Mouse (Mus musculus): Measurements from ENCODE around the gene Ift43.

The Ift43 gene

DNA sequence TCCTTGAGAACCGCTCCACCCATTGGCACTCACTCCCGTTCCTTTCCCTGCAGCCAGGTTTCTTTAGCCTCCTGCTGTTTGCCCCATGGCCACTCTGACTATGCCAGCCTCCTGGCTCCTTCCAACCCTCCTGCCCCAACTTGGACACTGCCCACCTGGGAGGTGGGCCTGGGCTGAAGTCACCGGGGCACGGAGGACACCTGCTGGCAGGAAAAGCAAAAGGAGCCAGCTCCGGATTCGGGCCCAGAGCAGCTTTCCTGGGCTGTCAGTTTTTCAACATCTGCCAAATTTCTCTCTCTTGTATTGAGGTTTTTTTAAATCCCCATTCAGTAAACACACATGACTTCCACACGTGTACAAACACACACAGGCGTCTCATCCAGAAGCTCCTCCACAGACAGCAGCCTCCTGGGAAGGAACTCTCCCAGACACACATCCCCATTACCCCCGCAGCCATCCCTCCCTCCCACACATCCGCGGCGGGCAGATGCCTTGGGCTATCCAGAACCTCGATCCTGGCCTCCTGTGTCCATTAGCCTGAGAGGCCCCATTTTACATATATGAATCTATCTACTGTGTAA lies 5.9 kb upstream of the Ift43 start:
- in situ Hi-C loops (cut with MboI; ENCODE audit: low pct_unique_long_range_greater_than_20kb in 1 of 2, low sequenced_read_pairs in 2 of 2, unreplicated experiment in 1 of 2), result loop anchor here (5.0 to 25.0 kb wide), 7 partner anchors 52 to 564 kb away; partner anchors contain the start of gene Flvcr2 (in 1 of the 2)

DNA sequence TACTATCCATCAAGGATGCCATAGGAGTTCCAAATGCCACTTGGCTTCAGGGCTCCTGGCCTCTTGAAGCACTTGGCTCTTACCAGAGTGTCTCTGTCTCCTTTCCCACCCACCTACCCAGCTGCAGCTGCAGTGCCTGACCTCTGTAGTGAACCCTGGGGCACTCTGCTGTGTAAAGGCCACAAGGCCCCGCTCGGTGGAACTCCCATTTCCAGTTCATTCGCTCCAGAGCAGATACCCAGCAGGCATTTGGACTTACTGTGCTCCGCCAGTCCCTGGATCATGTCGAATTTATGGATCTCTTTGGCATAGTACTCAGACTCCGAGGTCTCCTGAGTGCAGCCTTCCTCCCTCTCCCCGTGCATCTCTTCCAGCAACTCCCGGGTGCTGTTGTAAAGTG lies 5.0 kb upstream of the Ift43 start:
- in situ Hi-C loops (cut with MboI; ENCODE audit: low pct_unique_long_range_greater_than_20kb in 1 of 2, low sequenced_read_pairs in 2 of 2, unreplicated experiment in 1 of 2), result loop anchor here (5.0 to 25.0 kb wide), 7 partner anchors 53 to 565 kb away; partner anchors contain the start of gene Flvcr2 (in 1 of the 2)

DNA sequence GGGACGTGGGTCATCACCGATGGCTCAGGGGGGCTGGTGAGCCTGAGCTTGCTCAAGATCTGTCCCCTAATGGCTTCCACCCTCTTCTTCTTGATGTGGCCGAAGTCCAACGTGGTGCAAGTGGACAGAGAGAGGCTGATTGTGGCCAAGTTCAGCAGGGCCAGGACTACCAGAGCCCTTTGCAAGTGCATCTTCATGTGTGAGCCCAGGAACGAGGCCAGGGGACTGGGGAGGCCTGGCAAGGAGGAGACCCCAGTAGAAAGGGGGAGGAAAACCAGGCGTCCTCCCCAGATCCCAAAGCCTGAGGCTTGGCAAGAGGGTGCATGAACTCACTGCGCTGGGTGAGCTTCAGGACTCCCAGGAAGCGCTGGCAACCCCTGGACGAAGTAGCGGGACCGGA lies 4.6 kb upstream of the Ift43 start:
- in situ Hi-C loops (cut with MboI; ENCODE audit: low pct_unique_long_range_greater_than_20kb in 1 of 2, low sequenced_read_pairs in 2 of 2, unreplicated experiment in 1 of 2), result loop anchor here (5.0 to 25.0 kb wide), 7 partner anchors 53 to 565 kb away; partner anchors contain the start of gene Flvcr2 (in 1 of the 2)

DNA sequence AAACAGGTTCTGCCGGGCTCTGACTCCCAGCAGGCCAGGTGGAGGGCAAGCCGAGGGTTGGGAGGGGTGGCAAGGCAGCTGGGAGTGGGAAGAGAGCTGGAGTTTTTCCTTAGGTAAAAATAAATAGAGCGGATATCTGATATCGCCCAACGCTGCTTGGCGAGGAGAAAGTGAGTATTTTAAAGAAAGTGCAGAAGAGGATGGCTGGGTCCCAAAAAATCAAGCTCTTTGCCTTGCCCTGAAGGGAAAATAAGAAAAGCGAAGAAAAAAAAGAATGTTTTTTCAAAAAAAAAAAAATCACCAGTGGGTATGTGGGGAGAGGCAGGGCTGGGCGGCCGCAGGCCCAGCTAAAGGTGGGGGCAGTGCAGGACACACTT lies 4.2 kb upstream of the Ift43 start:
- in situ Hi-C loops (cut with MboI; ENCODE audit: low pct_unique_long_range_greater_than_20kb in 1 of 2, low sequenced_read_pairs in 2 of 2, unreplicated experiment in 1 of 2), result loop anchor here (5.0 to 25.0 kb wide), 7 partner anchors 53 to 566 kb away; partner anchors contain the start of gene Flvcr2 (in 1 of the 2)

DNA sequence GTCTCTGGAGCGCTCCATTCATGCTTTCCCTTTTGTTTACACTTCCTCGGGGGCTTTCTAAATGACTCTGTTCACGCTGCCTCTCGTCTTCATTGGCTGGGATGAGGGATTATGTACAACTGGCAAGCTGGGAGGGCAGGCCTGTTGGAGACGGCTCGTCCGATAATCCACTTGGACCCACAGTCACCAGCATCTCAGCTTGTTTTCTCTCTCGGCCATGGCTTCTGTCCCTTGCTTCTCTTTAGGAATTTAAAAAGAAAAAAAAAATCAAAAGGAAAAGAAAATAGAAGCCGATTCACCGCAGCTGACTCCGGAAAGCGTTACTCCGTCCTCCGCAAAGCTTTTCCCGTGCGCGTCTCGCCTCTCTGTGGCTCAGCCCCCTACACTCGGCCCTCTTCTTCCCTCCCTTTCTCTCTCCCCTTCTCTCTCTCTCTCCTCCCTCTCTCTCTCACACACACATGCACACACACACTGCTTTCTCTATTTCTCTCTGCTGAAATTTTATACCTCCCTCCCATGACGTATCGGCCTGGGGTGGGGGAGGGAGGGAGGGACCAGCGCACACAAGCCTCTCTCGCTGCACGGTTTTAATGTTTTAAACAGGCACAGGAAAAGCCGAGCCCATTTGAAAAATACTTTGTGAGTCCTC lies 3.7 kb upstream of the Ift43 start, which contains the start of gene Tgfb3:
Gene Tgfb3, minus strand, starts transcription at position 489 of the 649 bp plus-strand sequence.
- in situ Hi-C loops (cut with MboI; ENCODE audit: low pct_unique_long_range_greater_than_20kb in 1 of 2, low sequenced_read_pairs in 2 of 2, unreplicated experiment in 1 of 2), result loop anchor here (5.0 to 25.0 kb wide), 7 partner anchors 54 to 566 kb away; partner anchors contain the start of gene Flvcr2 (in 1 of the 2)

DNA sequence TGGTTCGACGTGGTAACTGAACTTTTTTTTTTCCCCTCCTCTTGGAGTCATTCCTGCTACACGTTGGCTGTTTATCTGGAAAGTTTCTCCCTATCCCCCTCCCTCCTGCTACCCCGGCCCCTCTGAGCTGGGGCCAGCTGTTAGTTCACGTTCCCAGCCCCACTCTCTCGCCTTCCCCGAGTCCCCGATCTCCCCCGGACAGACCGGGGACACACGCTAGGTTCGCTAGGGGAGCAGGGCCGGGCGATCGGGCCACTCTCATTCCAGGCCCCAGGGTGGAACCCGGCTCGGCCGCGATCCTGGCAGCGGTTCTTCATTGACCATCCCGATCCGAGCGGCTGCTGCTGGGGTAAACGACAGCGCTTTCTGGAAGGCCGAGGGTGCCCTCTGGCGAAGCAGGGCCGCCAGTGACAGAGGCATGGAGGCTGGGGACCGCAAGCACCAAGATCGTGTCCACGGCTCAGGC lies 3.1 kb upstream of the Ift43 start:
- in situ Hi-C loops (cut with MboI; ENCODE audit: low pct_unique_long_range_greater_than_20kb in 1 of 2, low sequenced_read_pairs in 2 of 2, unreplicated experiment in 1 of 2), result loop anchor here (5.0 to 25.0 kb wide), 7 partner anchors 54 to 567 kb away; partner anchors contain the start of gene Flvcr2 (in 1 of the 2)

DNA sequence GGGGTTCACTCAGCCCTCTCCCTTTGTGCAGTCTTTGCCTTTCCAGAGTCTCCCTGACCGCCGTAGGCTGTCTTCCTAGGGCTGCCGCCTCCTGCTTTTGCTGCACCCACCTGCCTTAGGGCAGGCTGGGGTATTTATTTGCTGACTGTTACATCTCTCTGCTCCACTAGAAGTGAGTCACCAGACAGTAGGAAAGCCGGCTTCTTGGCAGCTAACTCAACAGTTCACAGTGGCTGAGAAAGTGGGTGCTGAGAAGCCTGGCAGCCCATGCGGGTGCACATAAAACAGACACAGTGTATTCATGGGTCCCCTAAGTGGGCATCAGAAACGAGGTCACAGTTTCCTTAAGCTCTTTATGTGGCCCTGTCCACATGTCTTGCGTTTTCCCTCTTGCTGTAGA lies 3.5 kb downstream of the Ift43 start:
- in situ Hi-C loops (cut with MboI; ENCODE audit: low pct_unique_long_range_greater_than_20kb in 1 of 2, low sequenced_read_pairs in 2 of 2, unreplicated experiment in 1 of 2), result loop anchor here (25.0 kb wide), 4 partner anchors 349 to 574 kb away; partner anchors contain the start of gene Flvcr2 (in 1 of the 2)

DNA sequence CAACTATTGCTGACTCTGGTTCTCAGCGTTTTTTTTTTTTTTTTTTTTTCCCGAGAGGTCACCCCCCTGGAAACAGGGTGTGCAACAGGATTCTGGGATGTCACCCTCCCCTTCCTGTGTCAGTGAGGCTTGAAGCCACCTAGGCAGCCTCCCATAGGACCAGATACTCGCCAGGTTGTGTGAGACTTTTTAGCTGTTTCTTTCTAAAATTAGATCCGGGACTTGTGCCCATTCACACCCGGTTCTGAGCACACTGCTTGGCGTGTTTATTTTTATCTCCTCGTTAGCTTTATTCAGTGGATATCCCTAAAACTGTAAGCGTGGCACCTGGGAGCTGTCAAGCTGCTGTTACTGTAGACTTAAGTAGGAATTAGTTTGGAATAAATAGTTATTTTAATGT lies 4.2 kb downstream of the Ift43 start:
- in situ Hi-C loops (cut with MboI; ENCODE audit: low pct_unique_long_range_greater_than_20kb in 1 of 2, low sequenced_read_pairs in 2 of 2, unreplicated experiment in 1 of 2), result loop anchor here (25.0 kb wide), 4 partner anchors 349 to 574 kb away; partner anchors contain the start of gene Flvcr2 (in 1 of the 2)

DNA sequence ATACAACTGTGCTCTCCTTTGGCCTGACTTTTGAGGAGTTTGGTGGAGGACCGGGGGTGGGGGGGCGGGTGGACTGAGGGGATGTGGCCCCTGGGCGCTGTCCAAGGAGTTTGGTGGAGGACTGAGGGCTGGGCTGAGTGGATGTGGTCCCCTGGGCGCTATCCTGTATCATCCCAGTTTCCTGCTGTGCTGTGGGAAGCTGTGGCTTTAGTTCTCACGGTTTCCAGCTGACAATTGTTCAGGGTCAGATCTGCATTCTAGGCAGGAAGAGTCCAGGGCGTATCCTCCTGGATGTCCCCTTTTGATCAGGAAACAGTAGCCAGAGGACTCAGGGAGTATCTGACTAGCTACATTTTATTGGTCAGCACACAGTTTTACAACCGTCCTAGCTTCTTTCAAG lies 5.7 kb downstream of the Ift43 start:
- in situ Hi-C loops (cut with MboI; ENCODE audit: low pct_unique_long_range_greater_than_20kb in 1 of 2, low sequenced_read_pairs in 2 of 2, unreplicated experiment in 1 of 2), result loop anchor here (25.0 kb wide), 4 partner anchors 351 to 576 kb away; partner anchors contain the start of gene Flvcr2 (in 1 of the 2)

DNA sequence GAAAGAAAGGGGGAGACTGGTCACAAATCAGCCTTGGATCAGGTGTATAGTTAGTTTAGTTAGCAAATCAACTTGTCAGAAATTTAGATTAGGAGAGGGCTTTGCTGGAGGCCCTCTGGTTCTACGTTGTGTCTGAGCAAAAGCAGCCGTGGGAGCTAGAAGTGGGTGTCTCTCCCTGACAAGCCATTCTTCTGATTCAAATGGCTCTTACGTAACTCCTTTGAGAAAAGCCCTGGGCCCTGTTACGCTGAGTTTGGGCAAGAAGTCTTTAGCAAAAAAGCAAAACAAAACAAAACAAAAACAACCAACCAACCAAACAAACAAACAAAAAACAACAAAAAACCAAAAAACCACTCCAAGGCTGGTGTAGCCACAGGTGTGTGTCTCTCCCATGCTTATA lies 8.4 kb downstream of the Ift43 start:
- in situ Hi-C loops (cut with MboI; ENCODE audit: low pct_unique_long_range_greater_than_20kb in 1 of 2, low sequenced_read_pairs in 2 of 2, unreplicated experiment in 1 of 2), result loop anchor here (10.0 to 25.0 kb wide), 5 partner anchors 236 to 578 kb away; partner anchors contain the start of gene Flvcr2 (in 1 of the 2)

DNA sequence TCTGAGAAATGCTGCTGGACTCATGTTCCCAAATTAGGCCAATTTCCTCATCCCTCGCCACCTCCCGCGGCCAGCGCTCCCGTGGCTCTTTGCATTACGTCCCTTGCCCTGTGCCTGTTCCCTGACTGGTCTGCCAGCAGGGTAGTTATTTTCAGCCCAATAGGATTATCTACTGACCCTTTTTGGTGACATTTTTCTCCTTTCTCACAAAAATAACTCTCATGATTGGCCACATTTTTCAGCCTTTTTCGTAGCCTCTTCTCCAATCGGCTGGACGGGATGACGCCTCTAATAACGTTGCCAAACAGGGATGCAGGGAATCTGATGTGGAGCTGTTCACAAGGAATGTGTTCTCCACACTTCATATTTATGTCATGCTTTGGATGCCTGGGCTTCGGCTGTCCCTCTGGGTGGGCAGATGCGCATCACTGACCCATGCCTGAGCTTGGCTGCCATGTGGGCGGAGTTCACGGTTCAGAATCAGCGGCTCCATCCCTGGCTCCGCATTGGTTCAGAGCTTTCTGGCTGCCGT lies 9.3 kb downstream of the Ift43 start:
- in situ Hi-C loops (cut with MboI; ENCODE audit: low pct_unique_long_range_greater_than_20kb in 1 of 2, low sequenced_read_pairs in 2 of 2, unreplicated experiment in 1 of 2), result loop anchor here (10.0 to 25.0 kb wide), 5 partner anchors 237 to 579 kb away; partner anchors contain the start of gene Flvcr2 (in 1 of the 2)

DNA sequence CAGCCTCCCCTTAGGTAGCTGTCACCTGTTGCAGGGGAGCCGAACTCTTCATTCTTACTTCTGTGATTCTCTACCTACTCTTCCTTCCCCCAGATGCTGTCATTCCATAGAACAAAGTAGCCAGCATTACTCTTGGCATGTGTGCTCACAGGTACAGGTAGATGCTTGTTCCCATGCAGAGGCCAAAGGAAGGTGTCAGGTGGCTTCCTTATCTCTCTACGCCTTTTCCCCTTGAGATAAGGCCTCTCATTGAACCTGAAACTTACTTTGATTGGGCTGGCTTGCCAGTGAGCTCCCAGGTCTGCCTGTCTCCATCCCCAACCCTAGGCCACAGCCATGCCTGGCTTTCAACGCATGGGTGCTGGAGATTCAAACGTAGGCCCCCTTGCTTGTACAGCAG lies 11.7 kb downstream of the Ift43 start:
- in situ Hi-C loops (cut with MboI; ENCODE audit: low pct_unique_long_range_greater_than_20kb in 1 of 2, low sequenced_read_pairs in 2 of 2, unreplicated experiment in 1 of 2), result loop anchor here (10.0 to 25.0 kb wide), 5 partner anchors 239 to 582 kb away; partner anchors contain the start of gene Flvcr2 (in 1 of the 2)

DNA sequence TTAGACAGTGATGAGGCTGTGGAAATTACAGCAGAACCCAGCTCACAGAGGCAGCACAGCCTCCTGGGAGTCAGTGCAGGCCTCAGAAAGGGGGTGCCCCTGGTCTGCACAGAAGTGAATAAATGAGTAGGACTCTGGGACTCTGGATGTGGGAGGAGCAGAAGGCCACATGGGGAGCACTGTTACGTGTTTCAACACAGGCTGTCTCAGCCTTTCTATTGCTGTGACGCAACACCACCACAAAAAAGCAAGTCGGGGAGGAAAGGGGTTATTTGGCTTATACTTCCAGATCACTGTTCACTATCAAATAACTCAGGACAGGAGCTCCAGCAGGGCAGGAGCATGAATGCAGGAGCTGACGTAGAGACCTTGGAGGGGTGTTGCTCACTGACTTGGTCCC lies 13.5 kb downstream of the Ift43 start:
- in situ Hi-C loops (cut with MboI; ENCODE audit: low pct_unique_long_range_greater_than_20kb in 1 of 2, low sequenced_read_pairs in 2 of 2, unreplicated experiment in 1 of 2), result loop anchor here (10.0 to 25.0 kb wide), 5 partner anchors 241 to 584 kb away; partner anchors contain the start of gene Flvcr2 (in 1 of the 2)

DNA sequence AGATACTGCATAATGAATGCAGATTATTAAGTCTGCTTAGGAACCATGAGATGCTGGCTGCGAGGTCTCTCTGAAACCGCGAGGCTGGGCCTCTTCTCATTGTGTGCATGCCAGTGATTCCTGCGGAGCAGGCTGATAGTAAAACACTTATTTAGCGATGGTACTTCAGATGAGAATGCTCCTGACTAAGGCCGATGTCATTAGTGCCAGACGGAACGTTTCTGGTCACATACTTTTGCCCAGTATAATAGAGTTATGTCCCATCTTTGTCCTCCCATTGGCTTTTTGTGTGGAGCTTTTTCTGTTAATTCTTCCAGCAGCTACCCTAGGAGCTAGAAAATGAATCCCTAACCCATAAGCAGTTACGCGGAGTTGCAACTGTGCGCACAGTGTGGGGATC lies 15.4 kb downstream of the Ift43 start:
- in situ Hi-C loops (cut with MboI; ENCODE audit: low pct_unique_long_range_greater_than_20kb in 1 of 2, low sequenced_read_pairs in 2 of 2, unreplicated experiment in 1 of 2), result loop anchor here (10.0 to 25.0 kb wide), 5 partner anchors 243 to 585 kb away; partner anchors contain the start of gene Flvcr2 (in 1 of the 2)

DNA sequence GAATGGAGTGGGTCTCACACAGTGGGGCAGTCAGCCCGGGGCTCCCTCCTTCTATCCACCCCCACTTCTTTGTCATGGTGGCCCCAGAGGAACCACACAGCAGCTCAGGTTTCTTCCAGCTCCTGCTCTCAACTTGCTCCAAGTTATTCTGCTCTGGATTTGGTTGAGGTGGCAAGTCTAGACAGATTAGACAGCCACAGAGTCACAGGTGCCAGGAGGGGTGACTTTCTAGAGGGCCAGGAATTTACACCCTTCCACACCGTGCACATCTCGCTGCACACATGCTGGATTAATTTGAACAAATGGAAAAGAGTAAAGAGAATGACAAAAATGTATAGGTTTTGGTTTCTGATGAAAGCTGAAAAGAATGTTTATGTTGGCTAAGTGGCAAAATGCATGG lies 18.4 kb downstream of the Ift43 start:
- in situ Hi-C loops (cut with MboI; ENCODE audit: low pct_unique_long_range_greater_than_20kb in 1 of 2, low sequenced_read_pairs in 2 of 2, unreplicated experiment in 1 of 2), result loop anchor here in 1 of 2 experiments (25.0 kb wide), 1 partner anchor 512 kb away; no protein-coding TSS in a partner anchor

DNA sequence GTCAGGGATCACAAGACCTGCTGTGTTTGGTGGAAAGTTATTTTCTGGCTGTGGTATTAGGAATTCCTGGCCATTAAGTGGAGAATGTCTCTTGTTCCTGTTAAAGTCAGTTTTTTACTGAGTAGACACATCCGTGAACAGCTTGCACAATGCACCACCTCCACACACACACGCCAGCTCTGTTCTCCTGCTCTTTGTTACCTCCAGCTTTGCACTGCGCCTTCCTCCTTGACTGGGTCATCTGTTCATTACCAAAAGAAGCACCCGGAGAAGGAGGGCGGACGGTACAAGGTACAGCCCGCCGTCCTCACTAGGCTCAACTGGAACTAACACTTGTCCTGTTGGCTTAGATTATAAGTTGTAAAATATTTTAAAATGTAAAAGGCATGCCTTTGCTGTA lies 20.3 kb downstream of the Ift43 start:
- in situ Hi-C loops (cut with MboI; ENCODE audit: low pct_unique_long_range_greater_than_20kb in 1 of 2, low sequenced_read_pairs in 2 of 2, unreplicated experiment in 1 of 2), result loop anchor here in 1 of 2 experiments (25.0 kb wide), 1 partner anchor 510 kb away; no protein-coding TSS in a partner anchor

DNA sequence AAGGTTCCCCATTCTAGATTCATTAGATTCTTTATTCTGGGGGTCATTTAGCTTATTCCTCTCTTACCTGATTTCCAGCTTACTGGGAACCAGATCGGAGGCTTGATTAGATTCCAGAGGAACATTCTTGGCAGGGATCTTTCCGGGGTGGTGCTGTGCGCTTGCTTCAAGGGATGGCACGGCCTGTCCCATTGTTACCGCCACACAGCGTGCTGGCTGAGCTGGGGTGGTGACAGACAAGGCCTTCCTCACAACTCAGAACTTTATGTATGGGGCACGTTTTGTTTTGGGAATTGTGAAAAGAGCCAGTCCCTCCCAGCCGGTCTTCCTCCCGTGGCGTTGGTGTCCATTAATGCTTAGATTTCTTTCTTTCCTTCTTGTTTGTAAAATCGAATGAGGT lies 21.1 kb downstream of the Ift43 start:
- in situ Hi-C loops (cut with MboI; ENCODE audit: low pct_unique_long_range_greater_than_20kb in 1 of 2, low sequenced_read_pairs in 2 of 2, unreplicated experiment in 1 of 2), result loop anchor here in 1 of 2 experiments (25.0 kb wide), 1 partner anchor 509 kb away; no protein-coding TSS in a partner anchor

DNA sequence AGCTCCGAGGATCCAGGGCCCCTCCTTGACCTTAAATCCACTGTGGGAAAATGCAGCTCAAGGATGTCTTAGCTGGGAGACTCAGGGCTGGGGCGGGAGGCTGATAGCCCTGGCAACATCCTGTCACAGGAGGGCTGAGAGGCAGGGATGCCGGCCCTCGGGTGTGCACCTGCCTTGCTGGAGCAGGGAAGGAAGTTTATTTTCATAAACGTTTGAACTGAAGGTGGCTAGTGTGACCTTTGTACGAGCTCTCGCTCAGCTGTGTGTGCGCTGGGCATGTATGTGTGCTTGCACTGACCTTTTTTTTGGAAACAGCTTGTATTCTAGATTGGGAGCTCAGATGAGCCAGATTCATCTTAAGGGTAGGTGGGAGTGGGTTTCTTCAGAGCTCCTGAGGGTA lies 21.5 kb downstream of the Ift43 start:
- in situ Hi-C loops (cut with MboI; ENCODE audit: low pct_unique_long_range_greater_than_20kb in 1 of 2, low sequenced_read_pairs in 2 of 2, unreplicated experiment in 1 of 2), result loop anchor here in 1 of 2 experiments (25.0 kb wide), 1 partner anchor 508 kb away; no protein-coding TSS in a partner anchor

Data from mouse embryonic stem cell (cell line).